Mouse (Mus musculus): ENCODE measurements around the gene Ppp1r9b. TPM values are rescaled to one million over a fixed set of nuclear protein-coding genes. Genes with fewer than 3 reads are reported as not detected.
"Not testable (repeated sequence)": the region's sequence is repeated elsewhere in the genome, so short reads cannot be mapped to it uniquely, and the experiment has no call there.

Ppp1r9b gene
- polyA plus RNA-seq, 1 experiment from 2014 or later = 14.3 TPM

DNA sequence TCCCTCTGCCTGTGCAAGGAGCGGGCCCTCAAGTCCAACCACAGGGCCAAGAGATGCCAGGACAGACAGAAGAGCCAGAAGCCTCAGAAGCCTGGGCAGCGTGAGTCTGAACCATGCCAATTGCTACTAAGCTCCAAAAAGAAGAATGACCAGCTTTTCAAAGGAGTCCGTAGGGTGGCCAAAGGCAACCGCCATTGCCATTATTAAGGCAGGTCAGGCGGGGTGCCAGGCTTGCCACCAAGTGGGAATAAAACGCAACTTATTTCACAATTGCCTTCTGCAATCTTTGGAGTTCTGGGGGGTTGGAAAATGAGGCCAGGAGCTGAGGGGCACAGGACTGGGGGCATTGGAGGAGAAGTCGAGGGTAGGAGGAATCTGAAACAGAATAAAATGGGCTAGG, 22.6 kb upstream of the Ppp1r9b start:
- DNase-seq = no peak

DNA sequence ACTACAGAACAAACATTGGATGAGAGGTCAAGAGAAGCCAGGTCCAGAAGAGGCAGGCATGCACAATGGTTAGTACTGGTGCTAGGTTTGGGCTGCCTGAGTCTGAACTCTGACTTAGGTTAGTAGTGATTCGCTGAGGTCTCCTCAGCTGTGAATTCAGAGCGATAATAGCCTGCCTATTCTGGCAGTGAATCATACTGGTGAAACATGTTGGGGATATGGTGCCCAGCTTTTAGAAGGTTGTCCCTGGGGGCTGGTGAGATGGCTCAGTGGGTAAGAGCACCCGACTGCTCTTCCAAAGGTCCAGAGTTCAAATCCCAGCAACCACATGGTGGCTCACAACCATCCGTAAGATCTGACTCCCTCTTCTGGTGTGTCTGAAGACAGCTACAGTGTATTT, 21.1 kb upstream of the Ppp1r9b start:
- not testable (repeated sequence) for H3K27me3 ChIP-seq (ENCODE audit: insufficient read depth, low read length); H3K4me3 ChIP-seq (ENCODE audit: low read depth, low read length); DNase-seq; ATAC-seq (ENCODE audit: insufficient read depth); H3K4me1 ChIP-seq (ENCODE audit: insufficient read depth); H3K9me3 ChIP-seq (ENCODE audit: low read depth, low read length); H3K27ac ChIP-seq (ENCODE audit: low read depth); H3K36me3 ChIP-seq (ENCODE audit: insufficient read depth); H3K9ac ChIP-seq; H3K4me2 ChIP-seq
- WGBS = 89% methylated on average over 4 of the region's 4 CpGs

More for the DNA sequence above, 22.6 kb upstream of the Ppp1r9b start:
- Histone ChIP-seq H3K9ac (no peak overlapping the region), H3K4me2 (no peak overlapping the region), H3K36me3 (ENCODE audit: insufficient read depth) (no peaks in the 10 kb centered on the region), H3K9me3 (ENCODE audit: low read depth, low read length) (no peaks in the 10 kb centered on the region), H3K27ac (ENCODE audit: low read depth) (no peak overlapping the region), H3K4me3 (ENCODE audit: low read depth, low read length) (no peak overlapping the region), H3K4me1 (ENCODE audit: insufficient read depth) (no peaks in the 10 kb centered on the region), H3K27me3 (ENCODE audit: insufficient read depth, low read length) (no peaks in the 10 kb centered on the region)
- no peak for ATAC-seq (ENCODE audit: insufficient read depth)
- WGBS = 77% methylated on average over 7 of the region's 7 CpGs
- TF ChIP-seq CTCF (IDR thresholded peaks at IDR 0.05; ENCODE audit: low read depth) = no peak

DNA sequence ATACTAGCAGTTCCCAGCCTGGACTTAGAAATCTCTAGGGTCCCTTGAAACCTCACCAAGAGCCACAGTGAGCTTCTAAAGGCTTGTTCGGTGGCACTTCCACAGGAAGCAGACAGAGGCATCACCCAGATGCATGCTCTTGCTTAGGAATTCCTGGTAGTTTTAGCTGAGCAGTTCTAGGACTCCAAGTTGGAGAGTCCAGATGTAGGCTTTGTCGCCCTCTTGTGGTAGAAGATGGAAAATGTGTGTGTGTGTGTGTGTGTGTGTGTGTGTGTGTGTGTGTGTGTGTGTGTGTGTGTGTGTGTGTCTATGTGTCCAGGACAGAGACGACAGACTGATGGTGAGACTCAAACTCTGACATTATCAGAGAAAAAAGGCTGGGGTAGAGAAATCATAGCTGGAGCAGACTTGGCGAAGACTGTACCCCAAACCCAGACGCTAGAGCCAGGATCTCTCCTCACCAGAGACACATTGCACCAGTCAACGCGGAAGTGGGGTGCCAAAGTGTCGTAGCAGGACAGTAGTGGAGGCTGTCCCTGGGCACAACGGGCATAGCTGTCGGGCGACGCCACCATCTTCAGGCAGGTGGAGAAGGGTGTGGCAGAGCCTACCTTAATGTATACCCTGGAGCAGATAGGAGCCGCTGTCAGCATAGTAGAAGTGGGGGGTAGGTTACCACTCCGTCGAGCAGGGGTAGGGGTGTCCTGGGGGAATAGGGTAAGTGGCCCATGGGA, 20.5 kb upstream of the Ppp1r9b start:
- Histone ChIP-seq H3K27ac (ENCODE audit: low read depth) (no peak overlapping the region), H3K4me2 (no peak overlapping the region), H3K27me3 (ENCODE audit: insufficient read depth, low read length) (no peaks in the 10 kb centered on the region), H3K4me3 (ENCODE audit: low read depth, low read length) (no peak overlapping the region), H3K36me3 (ENCODE audit: insufficient read depth) (no peaks in the 10 kb centered on the region), H3K4me1 (ENCODE audit: insufficient read depth) (no peaks in the 10 kb centered on the region), H3K9ac (no peak overlapping the region), H3K9me3 (ENCODE audit: low read depth, low read length) (no peaks in the 10 kb centered on the region)
- ATAC-seq (ENCODE audit: insufficient read depth) = peak; percentile 64; the same call in 1 of the 2 replicates
- TF ChIP-seq CTCF (IDR thresholded peaks at IDR 0.05; ENCODE audit: low read depth) = peak; percentile 96
- DNase-seq = peak; percentile 93
- 53% methylated on average over 15 of the region's 15 CpGs for WGBS

DNA sequence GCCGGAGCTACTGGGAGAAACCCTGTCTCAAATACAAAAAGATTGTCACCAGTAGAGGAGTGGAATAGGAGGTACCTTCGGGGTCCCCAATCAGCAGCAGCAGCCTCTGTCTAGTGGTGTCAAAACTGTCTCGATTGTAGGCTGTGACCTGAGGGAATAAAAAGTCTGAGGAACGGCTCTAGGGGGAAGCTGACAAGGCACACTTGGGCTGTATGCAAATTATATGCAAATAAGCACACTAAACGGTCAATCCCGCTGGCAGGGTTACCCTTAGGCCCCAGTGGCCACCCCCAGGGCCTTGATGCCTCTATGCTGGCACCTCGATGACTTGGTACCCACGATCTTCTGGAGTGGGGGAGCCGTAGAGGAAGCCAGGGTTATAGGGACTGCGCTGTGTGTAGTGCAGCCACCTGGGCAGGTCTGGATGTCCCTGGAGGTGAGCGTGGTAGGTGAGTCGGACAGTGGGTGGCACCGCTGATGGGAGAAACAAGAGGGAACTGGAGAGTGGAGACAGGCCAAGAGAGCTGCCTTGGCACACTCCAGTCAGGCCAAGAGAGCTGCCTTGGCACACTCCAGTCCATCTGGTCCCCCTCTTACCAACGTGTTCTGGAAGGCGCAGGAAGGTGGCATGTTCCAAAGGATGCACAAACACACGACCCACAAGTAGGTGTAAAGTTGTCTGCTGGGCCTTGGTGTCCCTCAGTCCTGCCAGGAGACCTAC, 18.8 kb upstream of the Ppp1r9b start:
- no peak for DNase-seq
- Histone ChIP-seq H3K4me2 (no peak overlapping the region), H3K36me3 (ENCODE audit: insufficient read depth) (no peaks in the 10 kb centered on the region), H3K9ac (no peak overlapping the region), H3K4me1 (ENCODE audit: insufficient read depth) (no peaks in the 10 kb centered on the region), H3K4me3 (ENCODE audit: low read depth, low read length) (no peak overlapping the region), H3K27me3 (ENCODE audit: insufficient read depth, low read length) (no peaks in the 10 kb centered on the region), H3K9me3 (ENCODE audit: low read depth, low read length) (no peaks in the 10 kb centered on the region), H3K27ac (ENCODE audit: low read depth) (no peak overlapping the region)
- no peak for ATAC-seq (ENCODE audit: insufficient read depth)
- no peak for TF ChIP-seq CTCF (IDR thresholded peaks at IDR 0.05; ENCODE audit: low read depth)
- WGBS = 62% methylated on average over 16 of the region's 16 CpGs

DNA sequence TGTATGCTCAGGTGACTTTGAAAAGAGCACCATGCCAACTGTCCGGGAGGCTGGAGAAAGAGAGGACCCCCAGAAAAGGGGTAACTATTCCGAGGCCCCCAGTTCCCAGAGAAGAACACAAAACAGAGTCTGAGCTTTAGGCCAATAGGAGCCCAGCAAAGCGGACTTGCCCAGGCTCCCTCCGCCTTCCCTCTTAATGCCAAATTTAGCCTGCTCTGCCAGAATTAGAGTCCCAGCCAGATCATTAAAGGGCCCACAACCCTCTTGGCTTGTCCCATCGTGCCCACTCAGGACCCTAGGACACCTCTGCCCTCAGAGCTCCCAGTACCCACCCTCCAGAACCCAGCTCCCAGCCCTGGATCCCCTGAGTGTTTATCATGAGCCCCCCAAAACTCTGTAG, 17.9 kb upstream of the Ppp1r9b start:
- Histone ChIP-seq H3K27ac (ENCODE audit: low read depth) (no peak overlapping the region), H3K4me2 (no peak overlapping the region), H3K9ac (no peak overlapping the region), H3K36me3 (ENCODE audit: insufficient read depth) (no peaks in the 10 kb centered on the region), H3K4me1 (ENCODE audit: insufficient read depth) (no peaks in the 10 kb centered on the region), H3K9me3 (ENCODE audit: low read depth, low read length) (no peaks in the 10 kb centered on the region), H3K27me3 (ENCODE audit: insufficient read depth, low read length) (no peaks in the 10 kb centered on the region), H3K4me3 (ENCODE audit: low read depth, low read length) (no peak overlapping the region)
- ATAC-seq (ENCODE audit: insufficient read depth) (no peak), DNase-seq (no peak)
- 63% methylated on average over 5 of the region's 5 CpGs for WGBS
- no peak for TF ChIP-seq CTCF (IDR thresholded peaks at IDR 0.05; ENCODE audit: low read depth)

DNA sequence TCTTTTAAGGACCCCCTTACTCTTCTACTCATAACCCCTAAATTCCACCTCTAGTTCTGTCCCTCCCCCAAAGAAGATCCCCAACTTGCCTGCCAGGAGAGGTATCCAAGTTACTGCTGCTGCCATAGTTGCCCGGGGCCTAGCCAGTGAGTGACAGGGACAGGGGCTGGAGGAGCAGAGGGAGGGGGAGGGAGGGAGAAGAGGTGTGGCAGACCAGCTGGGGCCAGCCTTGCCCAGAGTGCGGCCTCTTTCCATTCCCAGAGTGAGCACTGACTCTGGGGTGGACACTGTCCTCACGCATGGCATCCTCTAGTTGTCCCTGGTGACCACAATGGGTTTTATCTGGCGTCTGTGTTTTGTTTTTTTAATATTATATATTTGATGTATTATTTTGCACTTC, 17.5 kb upstream of the Ppp1r9b start:
- 48% methylated on average over 4 of the region's 4 CpGs for WGBS
- no peak overlapping the region for H3K4me3 ChIP-seq (ENCODE audit: low read depth, low read length)
- H3K9ac ChIP-seq = no peak overlapping the region
- DNase-seq (no peak), ATAC-seq (ENCODE audit: insufficient read depth) (no peak)
- no peak overlapping the region for H3K27ac ChIP-seq (ENCODE audit: low read depth)
- no peaks in the 10 kb centered on the region for H3K27me3 ChIP-seq (ENCODE audit: insufficient read depth, low read length)
- H3K36me3 ChIP-seq (ENCODE audit: insufficient read depth) = no peaks in the 10 kb centered on the region
- no peaks in the 10 kb centered on the region for H3K4me1 ChIP-seq (ENCODE audit: insufficient read depth)
- no peak overlapping the region for H3K4me2 ChIP-seq
- H3K9me3 ChIP-seq (ENCODE audit: low read depth, low read length) = no peaks in the 10 kb centered on the region
- no peak for TF ChIP-seq CTCF (IDR thresholded peaks at IDR 0.05; ENCODE audit: low read depth)

DNA sequence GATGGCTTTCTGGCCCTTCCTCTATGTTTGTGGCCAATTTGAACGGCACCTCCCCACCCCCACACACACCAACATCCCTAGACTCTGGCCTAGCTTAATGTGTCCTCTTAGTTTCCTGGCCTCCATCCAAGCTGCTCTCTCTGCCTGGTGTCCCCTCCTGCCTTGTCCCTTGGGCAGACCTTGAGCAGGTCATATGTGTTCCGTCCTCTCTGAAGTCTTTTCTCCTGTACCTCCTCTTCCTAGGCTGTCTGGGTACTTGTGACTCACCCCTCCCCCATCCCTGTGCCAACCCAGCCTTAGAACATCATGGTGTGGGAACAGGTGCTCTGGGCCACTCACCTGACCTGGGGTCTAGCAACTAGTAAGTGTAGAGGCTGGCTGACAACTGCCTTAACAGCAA, 15.9 kb upstream of the Ppp1r9b start:
- 65% methylated on average over 2 of the region's 2 CpGs for WGBS
- Histone ChIP-seq H3K9me3 (ENCODE audit: low read depth, low read length) (no peaks in the 10 kb centered on the region), H3K36me3 (ENCODE audit: insufficient read depth) (no peaks in the 10 kb centered on the region), H3K27me3 (ENCODE audit: insufficient read depth, low read length) (no peaks in the 10 kb centered on the region), H3K4me2 (no peak overlapping the region), H3K27ac (ENCODE audit: low read depth) (no peak overlapping the region), H3K4me1 (ENCODE audit: insufficient read depth) (peaks cover 2% of the 10 kb centered on the region; the same call in 1 of the 2 replicates), H3K9ac (no peak overlapping the region), H3K4me3 (ENCODE audit: low read depth, low read length) (no peak overlapping the region)
- no peak for DNase-seq
- ATAC-seq (ENCODE audit: insufficient read depth) = no peak
- no peak for TF ChIP-seq CTCF (IDR thresholded peaks at IDR 0.05; ENCODE audit: low read depth)

All from lung, embryonic 14.5 days (tissue).